Mouse (Mus musculus) embryo, embryonic 11 days (tissue): Measurements from ENCODE around the gene Sh3pxd2a.

Experiments used
- DNase-seq: peaks from one replicate; pipeline ENCODE4 v3.0.0-alpha.2; 2015

Sh3pxd2a gene

DNA sequence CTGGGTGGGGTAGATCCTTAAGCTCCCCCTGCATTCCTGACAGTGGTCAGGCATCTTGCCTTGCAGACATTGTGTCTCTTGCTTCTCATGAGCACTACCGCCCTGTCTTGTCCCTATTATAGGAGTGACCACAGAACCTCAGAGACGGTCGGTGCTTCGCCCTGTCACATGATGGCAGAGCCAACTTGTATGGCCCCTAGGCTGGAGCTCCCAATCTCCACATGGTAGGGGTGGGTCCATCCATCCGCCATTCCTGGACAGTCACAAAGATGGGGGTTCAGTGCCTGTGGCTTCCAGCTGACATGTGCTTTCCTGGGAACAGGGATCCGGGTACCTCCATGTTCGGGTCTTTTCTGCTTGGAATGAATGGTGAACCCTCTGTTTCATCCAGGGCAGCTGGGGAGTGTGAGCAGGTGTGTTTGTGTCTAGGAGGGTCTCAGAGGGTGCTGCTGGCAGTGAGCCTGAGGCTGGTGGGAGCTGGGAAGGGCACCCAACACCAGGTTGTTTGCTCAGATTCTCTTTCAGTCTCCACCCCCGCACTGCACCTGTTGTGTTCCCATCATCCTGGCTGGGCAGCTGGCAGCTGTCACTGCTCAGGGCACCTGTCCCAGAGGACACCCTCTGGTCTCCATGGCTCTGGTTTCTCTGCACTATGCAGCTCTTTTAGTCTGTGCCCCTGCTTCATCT, 241.9 kb downstream of the Sh3pxd2a start:
- no peak for DNase-seq

DNA sequence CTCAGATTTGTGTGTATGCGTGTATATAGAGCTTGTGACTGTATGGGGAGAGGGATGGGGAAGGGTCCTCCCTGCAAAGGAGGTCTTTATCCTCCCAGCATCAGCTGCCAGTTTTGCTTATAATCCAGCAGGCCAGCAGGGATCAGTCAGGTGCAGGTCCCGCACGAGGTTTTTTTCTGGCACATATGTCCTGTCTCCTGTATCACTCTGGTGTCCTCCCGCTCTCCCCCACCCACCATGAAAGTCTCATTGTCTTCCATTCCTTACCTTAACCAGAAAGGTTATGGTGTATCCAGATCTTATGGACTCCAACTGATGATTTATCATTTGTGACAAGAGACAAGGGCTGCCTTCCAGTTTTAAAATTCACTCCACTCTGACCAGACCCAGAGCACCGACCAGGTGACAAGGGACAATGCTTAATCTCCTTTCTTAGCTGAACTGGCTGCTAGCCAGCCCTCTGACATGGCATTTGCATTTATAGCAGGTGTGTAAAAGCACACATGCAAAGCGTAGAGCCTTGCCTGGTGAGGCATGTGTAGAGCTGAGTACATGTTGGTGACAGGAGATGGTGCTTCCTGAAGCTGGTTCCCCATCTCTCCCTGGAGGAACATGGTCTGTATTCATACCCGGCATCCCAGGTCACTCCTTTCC, 242.6 kb downstream of the Sh3pxd2a start:
- no peak for DNase-seq

DNA sequence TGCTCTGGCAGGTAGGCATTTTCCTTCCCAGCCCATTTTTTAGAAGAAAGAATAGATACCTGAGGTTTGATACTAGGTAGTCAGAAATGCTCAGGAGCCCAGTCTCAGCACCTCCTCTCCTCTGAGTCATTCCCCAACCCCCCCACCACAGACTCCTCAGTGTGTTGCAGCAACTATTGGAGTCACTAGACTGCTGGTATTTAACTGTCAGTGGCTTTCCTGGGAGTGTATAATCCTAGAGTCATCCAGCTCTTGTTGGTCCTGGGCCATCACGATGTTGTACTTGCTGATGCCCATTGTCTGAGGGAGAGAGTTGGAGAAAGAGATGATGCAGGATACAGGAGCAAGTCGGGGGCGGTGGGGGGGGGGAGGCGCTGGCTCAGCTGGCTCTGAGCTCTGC, 243.2 kb downstream of the Sh3pxd2a start:
- DNase-seq: no peak

DNA sequence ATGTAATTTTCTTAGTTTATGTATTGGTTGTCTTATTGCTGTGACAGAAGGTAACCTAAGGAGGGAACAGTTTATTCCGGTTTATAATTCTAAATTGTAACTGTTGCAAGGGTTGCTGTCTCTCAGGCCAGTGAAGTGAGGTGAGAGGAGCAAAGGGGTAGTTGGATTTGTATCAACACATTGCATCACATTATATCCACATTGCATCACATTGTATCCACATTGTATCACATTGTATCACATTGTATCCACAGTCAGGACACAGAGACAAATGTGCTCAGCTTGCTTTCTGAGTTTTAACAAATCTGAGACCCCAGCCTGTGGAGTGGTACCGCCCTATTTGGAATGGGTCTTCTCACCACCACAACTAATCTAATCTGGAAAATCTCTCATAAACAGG, 244.0 kb downstream of the Sh3pxd2a start:
- no peak for DNase-seq

DNA sequence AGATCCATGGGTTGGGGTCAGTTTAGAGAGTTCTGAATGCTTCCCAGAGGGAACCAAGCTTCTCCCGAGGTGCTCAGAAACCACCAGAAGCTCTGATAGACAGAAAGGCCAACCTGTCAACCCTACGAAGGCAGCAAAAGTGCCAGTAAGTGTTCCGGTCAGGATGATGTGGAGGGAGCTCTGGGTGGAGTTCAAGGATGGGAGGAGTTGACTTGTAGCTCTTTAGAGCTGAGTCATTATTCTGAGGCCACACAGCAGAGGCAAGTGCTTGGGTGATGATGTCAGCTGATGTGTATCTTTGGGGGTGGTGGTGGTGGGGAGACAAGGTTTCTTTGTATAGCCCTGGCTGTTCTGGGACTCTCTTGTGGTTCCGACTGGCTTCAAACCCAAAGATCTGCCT, 244.6 kb downstream of the Sh3pxd2a start:
- DNase-seq: no peak

DNA sequence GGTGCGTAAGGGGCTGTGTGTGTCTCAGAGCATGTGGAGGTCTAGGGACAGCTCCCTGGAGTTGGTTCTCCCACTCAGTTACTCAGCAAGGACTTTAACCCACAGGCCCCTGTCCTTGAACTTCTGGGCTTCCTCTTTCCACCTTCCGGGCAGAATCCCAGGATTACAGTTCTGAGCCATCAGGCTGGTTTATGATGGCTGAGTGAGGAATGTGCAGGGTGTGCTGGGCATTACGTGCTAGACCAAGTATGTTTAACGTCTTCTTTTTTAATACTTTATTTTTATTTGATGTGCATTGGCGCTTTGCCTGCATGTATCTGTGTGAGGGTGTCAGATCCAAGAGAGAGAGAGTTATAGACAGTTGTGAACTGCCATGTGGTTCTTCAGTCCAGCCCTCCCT, 247.4 kb downstream of the Sh3pxd2a start:
- no peak for DNase-seq

DNA sequence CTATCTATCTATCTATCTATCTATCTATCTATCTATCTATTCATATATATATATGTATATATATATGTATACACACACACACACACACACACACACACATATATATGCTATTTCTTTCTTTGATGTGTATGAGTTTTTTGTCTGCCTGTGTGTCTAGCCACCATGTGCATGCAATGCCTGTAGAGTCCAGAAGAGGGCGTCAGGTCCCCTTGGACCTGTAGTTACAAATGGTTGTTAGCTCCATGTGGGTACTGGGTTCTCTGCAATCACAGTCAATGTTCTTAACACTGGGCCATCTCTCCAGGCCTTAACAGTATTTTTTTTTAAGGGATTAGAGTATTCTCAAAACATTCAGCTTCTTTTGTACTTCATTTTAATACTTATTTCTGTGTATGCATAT, 250.7 kb downstream of the Sh3pxd2a start:
- no peak for DNase-seq

DNA sequence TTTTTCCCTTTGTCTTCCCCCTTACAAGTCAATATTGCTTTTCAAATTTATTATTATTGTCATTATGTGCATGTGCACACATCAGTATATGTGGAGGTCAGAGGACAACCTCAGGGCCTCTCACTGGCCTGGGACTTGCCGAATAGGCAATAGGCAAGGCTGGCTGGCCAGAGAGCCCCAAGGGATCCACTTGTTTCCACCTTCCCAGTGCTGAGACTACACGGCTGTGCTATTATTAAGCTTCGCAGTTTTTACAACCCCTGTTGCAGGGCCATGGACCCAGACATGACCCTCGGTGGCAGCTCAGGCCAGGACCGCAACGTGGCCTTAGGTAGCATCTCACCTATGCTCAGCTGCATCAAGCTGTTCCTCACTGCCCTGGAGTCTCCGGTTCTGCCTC, 251.8 kb downstream of the Sh3pxd2a start:
- no peak for DNase-seq

DNA sequence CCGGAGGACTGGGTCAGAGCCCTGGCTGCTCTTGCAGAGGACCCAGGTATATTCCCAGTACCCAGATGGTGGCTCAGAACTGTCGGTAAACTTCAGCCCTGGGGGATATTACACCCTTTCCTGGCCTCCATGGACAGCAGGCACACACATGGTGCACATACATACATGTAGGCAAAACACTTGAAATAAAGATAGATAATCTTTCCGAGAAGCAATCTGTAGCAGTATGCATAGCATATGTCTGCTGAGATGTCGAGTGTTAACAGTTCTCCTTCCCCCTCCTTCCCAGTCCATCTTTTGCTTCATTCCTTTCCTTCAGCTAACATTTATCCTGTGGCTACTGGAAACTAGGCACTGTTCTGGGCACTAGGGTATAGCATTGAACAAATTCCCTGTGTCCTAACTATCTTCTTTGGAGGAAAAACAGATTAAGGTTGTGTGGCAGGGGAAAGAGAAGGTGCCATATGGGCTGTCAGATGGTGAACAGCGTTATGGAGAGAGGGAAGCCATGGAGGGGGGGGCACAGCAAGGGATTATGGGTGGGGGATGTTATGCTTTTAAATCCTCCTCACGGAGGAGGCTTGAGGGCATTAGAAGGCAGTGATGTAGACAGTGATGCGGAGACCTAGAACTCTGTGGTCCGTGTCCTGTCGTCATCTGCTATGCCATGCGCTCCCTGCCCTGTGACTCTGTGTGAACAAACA, 252.4 kb downstream of the Sh3pxd2a start:
- DNase-seq: peak; percentile 3

DNA sequence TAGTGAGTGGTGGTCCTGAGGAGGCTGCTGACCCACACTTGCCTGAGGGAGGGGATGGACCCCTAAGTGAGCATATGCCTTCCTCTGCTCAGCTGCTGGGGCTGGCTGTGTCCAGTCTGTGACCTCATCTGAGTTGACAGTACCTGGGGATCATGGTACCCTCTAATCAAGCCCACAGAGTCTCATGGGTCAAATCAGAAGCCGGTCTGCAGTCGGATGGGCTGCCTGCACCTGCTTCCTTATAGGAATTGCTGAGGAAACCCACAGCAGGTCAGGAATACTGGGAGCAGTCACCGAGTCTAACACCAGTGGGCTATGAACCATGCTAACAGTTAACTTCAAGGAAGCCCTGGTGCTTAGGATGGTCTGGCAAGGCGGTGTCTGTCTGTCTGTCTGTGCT, 253.8 kb downstream of the Sh3pxd2a start:
- no peak for DNase-seq
